Mouse (Mus musculus) spleen, adult 18-20 months (tissue): Measurements from ENCODE around the gene Mapk3.

Experiments
- DNase-seq, 2 experiments: peaks; one replicate each; pipeline ENCODE4 v3.0.0; 2022; ENCODE audit warnings: mixed read lengths in 2 of 2

Gene Mapk3

GRCm38 (mm10) chr7:126785056-126785455 lies 25.7 kb downstream of the Mapk3 start:
- DNase-seq, result no peak

- no peak for DNase-seq
Observed at GRCm38 (mm10) chr7:126786142-126786541, 26.7 kb downstream of the Mapk3 start.

GRCm38 (mm10) chr7:126789141-126789540 lies 29.7 kb downstream of the Mapk3 start:
- DNase-seq, result no peak

- peak; percentile 94 for DNase-seq
Observed at GRCm38 (mm10) chr7:126791851-126792720, 32.7 kb downstream of the Mapk3 start, which contains the start of gene Ppp4c. TSS of gene Ppp4c (minus strand) at chr7:126792496.

GRCm38 (mm10) chr7:126792721-126793443 lies 33.5 kb downstream of the Mapk3 start:
- DNase-seq, result no peak

- DNase-seq, result no peak
Observed at GRCm38 (mm10) chr7:126793456-126794270, 34.3 kb downstream of the Mapk3 start.

GRCm38 (mm10) chr7:126794271-126794605 lies 34.8 kb downstream of the Mapk3 start:
- no peak for DNase-seq

- no peak for DNase-seq
Observed at GRCm38 (mm10) chr7:126795387-126796317, 36.3 kb downstream of the Mapk3 start.

- no peak for DNase-seq
Observed at GRCm38 (mm10) chr7:126796350-126796932, 37.0 kb downstream of the Mapk3 start.

- DNase-seq, result no peak
Observed at GRCm38 (mm10) chr7:126797411-126798126, 38.2 kb downstream of the Mapk3 start, which contains the start of gene Fam57b. TSS of gene Fam57b (plus strand) at chr7:126797668.

GRCm38 (mm10) chr7:126798127-126799049 lies 39.0 kb downstream of the Mapk3 start:
- DNase-seq, result no peak

- peak; percentile 92 to 98 for DNase-seq
Observed at GRCm38 (mm10) chr7:126799050-126799467, 39.7 kb downstream of the Mapk3 start.

- DNase-seq, result peak in 1 of 2 experiments; percentile 66
Observed at GRCm38 (mm10) chr7:126799468-126800268, 40.3 kb downstream of the Mapk3 start.

GRCm38 (mm10) chr7:126800269-126801056 lies 41.1 kb downstream of the Mapk3 start:
- DNase-seq, result no peak

GRCm38 (mm10) chr7:126801057-126801422 lies 41.6 kb downstream of the Mapk3 start:
- DNase-seq, result no peak

GRCm38 (mm10) chr7:126802134-126802889 lies 42.9 kb downstream of the Mapk3 start:
- no peak for DNase-seq

- DNase-seq, result no peak
Observed at GRCm38 (mm10) chr7:126803181-126803580, 43.8 kb downstream of the Mapk3 start.
